Mouse (Mus musculus) intestine, embryonic 16.5 days (tissue): Measurements from ENCODE around the gene Timm22. TPM values are rescaled to one million over a fixed set of nuclear protein-coding genes. Genes with fewer than 3 reads are reported as not detected.

Experiments used
- ATAC-seq: fragments of 200-750 bp; cut with Nextera tagmentation; 2 replicates; pipeline ENCODE4 v1.8.0; 2017; ENCODE audit warnings: moderate TSS enrichment, moderate library complexity
- H3K27ac ChIP-seq: fragments of 300-500 bp; sonication (generic); 2 replicates; pipeline ENCODE4 v1.5.1; 2014; ENCODE audit warnings: mild to moderate bottlenecking, low read length
- H3K27me3 ChIP-seq: fragments of 300-500 bp; sonication (generic); replicated peaks from 2 replicates; pipeline ENCODE4 v1.6.1; 2014; ENCODE audit warnings: low read length, control low read depth, mixed read lengths; ENCODE audit not compliant: control insufficient read depth, insufficient read depth
- H3K36me3 ChIP-seq: fragments of 300-500 bp; sonication (generic); 2 replicates; pipeline ENCODE4 v1.6.1; 2014; ENCODE audit warnings: low read length, control low read depth; ENCODE audit not compliant: control insufficient read depth, insufficient read depth
- H3K4me1 ChIP-seq: fragments of 300-500 bp; sonication (generic); 2 replicates; pipeline ENCODE4 v1.6.1; 2014; ENCODE audit warnings: low read length, control low read depth, mixed read lengths; ENCODE audit not compliant: control insufficient read depth, insufficient read depth
- H3K4me2 ChIP-seq: fragments of 300-500 bp; sonication (generic); 2 replicates; pipeline ENCODE4 v1.6.1; 2014; ENCODE audit warnings: low read depth, low read length, control low read depth
- H3K4me3 ChIP-seq: fragments of 300-500 bp; sonication (generic); 2 replicates; pipeline ENCODE4 v1.5.1; 2014; ENCODE audit warnings: mild to moderate bottlenecking, low read length
- H3K9ac ChIP-seq: fragments of 300-500 bp; sonication (generic); 2 replicates; pipeline ENCODE4 v1.6.1; 2014; ENCODE audit warnings: low read depth, low read length
- H3K9me3 ChIP-seq: fragments of 300-500 bp; sonication (generic); 2 replicates; pipeline ENCODE4 v1.6.1; 2016; ENCODE audit warnings: low read length, control low read depth; ENCODE audit not compliant: control insufficient read depth
- WGBS: fragments of 180-500 bp; shearing (Covaris S2); extraction: QIAGEN DNeasy Blood & Tissue Kit; methylation state at CpG from one replicate; pipeline ENCODE4 v1.1.7; 2014; 5-methylcytosine and 5-hydroxymethylcytosine counted together
- polyA plus RNA-seq: library from polyadenylated mRNA; unstranded; fragments of >200 nt; fragmentation: Nextera tagmentation; extraction: Ambion mirVana; gene quantifications from 2 replicates; pipeline ENCODE4 v1.2.1, GENCODE M21; 2015

Gene Timm22
- polyA plus RNA-seq, 1 experiment from 2014 or later = 96.6 TPM

- Histone ChIP-seq H3K9me3 (no peaks in the 10 kb centered on the region), H3K4me3 (no peak overlapping the region), H3K36me3 (no peaks in the 10 kb centered on the region), H3K27ac (no peak overlapping the region), H3K4me1 (no peaks in the 10 kb centered on the region), H3K27me3 (no peaks in the 10 kb centered on the region), H3K9ac (no peak overlapping the region), H3K4me2 (no peak overlapping the region)
- no peak for ATAC-seq
- 54% methylated on average over 6 of the region's 6 CpGs for WGBS
Observed at GRCm38 (mm10) chr11:76461201-76461600, 54.4 kb downstream of the Timm22 start.

- ATAC-seq = no peak
- H3K4me1 ChIP-seq = no peaks in the 10 kb centered on the region
- 88% methylated on average over 5 of the region's 5 CpGs for WGBS
- H3K4me3 ChIP-seq = no peak overlapping the region
- no peaks in the 10 kb centered on the region for H3K36me3 ChIP-seq
- no peak overlapping the region for H3K4me2 ChIP-seq
- no peaks in the 10 kb centered on the region for H3K9me3 ChIP-seq
- H3K27ac ChIP-seq = no peak overlapping the region
- no peak overlapping the region for H3K9ac ChIP-seq
- no peaks in the 10 kb centered on the region for H3K27me3 ChIP-seq
Observed at GRCm38 (mm10) chr11:76461696-76462095, 54.9 kb downstream of the Timm22 start.

GRCm38 (mm10) chr11:76465879-76466278 is 59.1 kb downstream of the Timm22 start:
- Histone ChIP-seq H3K9me3 (no peaks in the 10 kb centered on the region), H3K27me3 (no peaks in the 10 kb centered on the region), H3K27ac (no peak overlapping the region), H3K4me3 (no peak overlapping the region), H3K36me3 (no peaks in the 10 kb centered on the region; the same call in 1 of the 2 replicates), H3K9ac (no peak overlapping the region), H3K4me2 (no peak overlapping the region), H3K4me1 (peaks cover 21% of the 10 kb centered on the region)
- ATAC-seq = no peak
- WGBS = 79% methylated on average over 4 of the region's 4 CpGs

Other genes with a start within 250 kb of the Timm22 start
- gene Vps53, start 227.3 kb upstream of the Timm22 start, polyA plus RNA-seq = 55.9 and 61.9 TPM in 2 replicates
- 104 TPM in 2 replicates for gene Fam57a, start 227.3 kb upstream of the Timm22 start, polyA plus RNA-seq
- 0.86 and 1.1 TPM in 2 replicates for gene Dbil5, start 189.3 kb upstream of the Timm22 start, polyA plus RNA-seq
- gene Gemin4, start 189.3 kb upstream of the Timm22 start, polyA plus RNA-seq = 26.6 and 29.4 TPM in 2 replicates
- 22.9 and 29.2 TPM in 2 replicates for gene Mrm3, start 163.2 kb upstream of the Timm22 start, polyA plus RNA-seq
- gene Glod4, start 163.2 kb upstream of the Timm22 start, polyA plus RNA-seq = 119 and 129 TPM in 2 replicates
- 20.1 and 25.7 TPM in 2 replicates for gene Nxn, start 7.8 kb upstream of the Timm22 start, polyA plus RNA-seq
- gene Abr, start 215.4 kb downstream of the Timm22 start, polyA plus RNA-seq = 29.5 and 35.1 TPM in 2 replicates